Mouse (Mus musculus): ENCODE measurements around the gene Akr1b3.

GRCm38 (mm10) chr6:34318636-34319035 is 1.4 kb upstream of the Akr1b3 start:
- TF ChIP-seq POLR2A (IDR thresholded peaks at IDR 0.05; ENCODE audit: insufficient read length, low read depth) (no peak), SRF (IDR thresholded peaks at IDR 0.05; ENCODE audit: control insufficient read depth, insufficient read length, low read depth) (no peak), MAX (IDR thresholded peaks at IDR 0.05; ENCODE audit: low read depth) (no peak), TCF12 (IDR thresholded peaks at IDR 0.05; ENCODE audit: insufficient read depth, poor library complexity, severe bottlenecking) (no peak), E2F4 (IDR thresholded peaks at IDR 0.05; ENCODE audit: insufficient read depth) (no peak)

Measured in myocyte (in vitro differentiated cells).